24 mouse cellular contexts compared by ENCODE assay signal in the genomic region with DNA sequence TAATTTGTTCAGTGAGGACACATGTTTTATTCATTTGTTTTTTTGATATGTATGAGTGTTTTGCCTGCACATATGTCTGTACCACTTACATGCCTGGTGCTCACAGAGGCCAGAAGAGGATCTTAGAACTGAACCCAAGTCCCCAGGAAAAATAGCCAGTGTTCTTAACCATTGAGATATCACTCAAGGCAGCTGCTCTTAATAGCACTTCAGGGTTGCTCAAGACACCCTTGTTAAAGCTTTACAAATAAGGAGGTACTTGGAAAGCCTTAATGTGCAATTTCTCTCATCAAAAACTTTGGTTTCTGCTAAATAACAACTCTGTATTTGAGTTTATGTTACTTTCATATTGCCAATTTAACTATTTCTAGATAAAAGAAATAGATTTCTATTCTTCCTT. TPM values are rescaled to one million over a fixed set of nuclear protein-coding genes. Genes with fewer than 3 reads are reported as not detected.
DNase-seq lines count a peak whose midpoint lies in the region; ATAC-seq and TF ChIP-seq lines count a peak whose summit lies in the region.
"Had no signal": no experiment of that assay in that cellular context is flagged by ENCODE, and none has a peak within 500 bp of the region (broad histone marks: within the 10 kb centered on the region; RNA-seq: fewer than 3 reads in every experiment).

No protein-coding gene starts in this region.

- TF ChIP-seq CTCF in lung, postnatal 0 days (IDR thresholded peaks at IDR 0.05): no peak
- no peak for TF ChIP-seq CTCF in lung, adult 2 months (IDR thresholded peaks at IDR 0.05; ENCODE audit: insufficient read depth, low read length)

- no peaks in the 10 kb centered on the region for H3K4me1 ChIP-seq in lung, postnatal 0 days (ENCODE audit: insufficient read depth, low read depth, low read length)
- H3K4me1 ChIP-seq in lung, adult 2 months (ENCODE audit: control insufficient read depth, insufficient read depth, low read length): no peaks in the 10 kb centered on the region

- H3K36me3 ChIP-seq in lung, postnatal 0 days (ENCODE audit: insufficient read depth, low read length): no peaks in the 10 kb centered on the region
- H3K36me3 ChIP-seq: G1E had no signal

- no peak overlapping the region for H3K4me3 ChIP-seq in lung, postnatal 0 days (ENCODE audit: low read depth, low read length)
- no peak overlapping the region for H3K4me3 ChIP-seq in lung, adult 2 months (replicated peaks; ENCODE audit: extremely low read depth, low read depth, low read length)

- DNase-seq in lung, postnatal 0 days (ENCODE audit: low spot score): no peak
- DNase-seq in lung, adult 2 months: no peak
- DNase-seq in lung, postnatal 14 days: peak; percentile 1
- DNase-seq in lung, postnatal 4 days: no peak
- DNase-seq in lung, postnatal 25 days (ENCODE audit: low spot score): peak; percentile 10
- DNase-seq in lung, postnatal 10 days: no peak
- peak; percentile 50 for DNase-seq in lung, postnatal 36 days
- no peak for DNase-seq in gastrocnemius, postnatal 25 days
- DNase-seq: adrenal gland, adult 2 months; adrenal gland, adult 8-10 months; adrenal gland, postnatal 10 days; adrenal gland, postnatal 14 days; adrenal gland, postnatal 25 days; adrenal gland, postnatal 36 days; B cell, adult 2 months; cerebellum, adult 11 months; cerebellum, adult 11-12 months had no signal

- H3K9me3 ChIP-seq in lung, postnatal 0 days (ENCODE audit: low read length): no peaks in the 10 kb centered on the region
- H3K9me3 ChIP-seq: G1E had no signal

- ATAC-seq in lung, postnatal 0 days: peak; percentile 58
- ATAC-seq: activated CD4-positive, CD25-positive, alpha-beta regulatory T cell, adult 4 months; CD4-positive, CD25-positive, alpha-beta regulatory T cell, adult 4 months; Patski had no signal

- no peaks in the 10 kb centered on the region for H3K27me3 ChIP-seq in lung, postnatal 0 days (replicated peaks; ENCODE audit: insufficient read depth, low read length)
- H3K27me3 ChIP-seq: CH12.LX had no signal

- TF ChIP-seq POLR2A in lung, adult 2 months (IDR thresholded peaks at IDR 0.05; ENCODE audit: borderline replicate concordance, extremely low read depth, low read depth, low read length): no peak

- H3K4me2 ChIP-seq in lung, postnatal 0 days (replicated peaks; ENCODE audit: low read depth, low read length): no peak overlapping the region

- no peak overlapping the region for H3K27ac ChIP-seq in lung, postnatal 0 days (ENCODE audit: low read length)

- no peak for TF ChIP-seq EP300 in lung, postnatal 0 days (IDR thresholded peaks at IDR 0.05)

- H3K9ac ChIP-seq in lung, postnatal 0 days (replicated peaks; ENCODE audit: low read depth): no peak overlapping the region

RNA-seq across cellular contexts. Expression of a gene that starts 25.1 kb away (rescaled TPM):
- polyA plus RNA-seq in lung, postnatal 0 days (2015; fragmentation: Nextera tagmentation; extraction: Ambion mirVana): 0.20 and 0.43 TPM in 2 replicates
- 1.7 and 1.8 TPM in 2 replicates for polyA plus RNA-seq in lung, adult 2 months (2012; rRNA removed)
- total RNA-seq in gastrocnemius, postnatal 25 days (2021): 1 to 10 TPM in 1 of 2 experiments, under 1 TPM in 1; 0.20 to 1.1 TPM
- total RNA-seq: CH12.LX, MEL had no signal
- polyA plus RNA-seq: C2C12, G1E, Patski had no signal

Comparison
In these comparisons a context has a peak if more than half of its experiments do, and no peak if none do; other contexts are left out.
1. DNase-seq: peak in lung, postnatal 14 days (single experiment), lung, postnatal 25 days (single experiment) and lung, postnatal 36 days (single experiment); none in lung, postnatal 0 days (single experiment), lung, adult 2 months (single experiment), lung, postnatal 4 days (0 of 2), lung, postnatal 10 days (single experiment) and gastrocnemius, postnatal 25 days (single experiment).